Mouse (Mus musculus): ENCODE results near the gene Phyh. TPM values are rescaled to one million over a fixed set of nuclear protein-coding genes. Genes with fewer than 3 reads are reported as not detected.

Gene Phyh
- 102 and 112 TPM in 2 replicates for polyA plus RNA-seq (2015; fragmentation: Nextera tagmentation; extraction: Ambion mirVana)

DNA sequence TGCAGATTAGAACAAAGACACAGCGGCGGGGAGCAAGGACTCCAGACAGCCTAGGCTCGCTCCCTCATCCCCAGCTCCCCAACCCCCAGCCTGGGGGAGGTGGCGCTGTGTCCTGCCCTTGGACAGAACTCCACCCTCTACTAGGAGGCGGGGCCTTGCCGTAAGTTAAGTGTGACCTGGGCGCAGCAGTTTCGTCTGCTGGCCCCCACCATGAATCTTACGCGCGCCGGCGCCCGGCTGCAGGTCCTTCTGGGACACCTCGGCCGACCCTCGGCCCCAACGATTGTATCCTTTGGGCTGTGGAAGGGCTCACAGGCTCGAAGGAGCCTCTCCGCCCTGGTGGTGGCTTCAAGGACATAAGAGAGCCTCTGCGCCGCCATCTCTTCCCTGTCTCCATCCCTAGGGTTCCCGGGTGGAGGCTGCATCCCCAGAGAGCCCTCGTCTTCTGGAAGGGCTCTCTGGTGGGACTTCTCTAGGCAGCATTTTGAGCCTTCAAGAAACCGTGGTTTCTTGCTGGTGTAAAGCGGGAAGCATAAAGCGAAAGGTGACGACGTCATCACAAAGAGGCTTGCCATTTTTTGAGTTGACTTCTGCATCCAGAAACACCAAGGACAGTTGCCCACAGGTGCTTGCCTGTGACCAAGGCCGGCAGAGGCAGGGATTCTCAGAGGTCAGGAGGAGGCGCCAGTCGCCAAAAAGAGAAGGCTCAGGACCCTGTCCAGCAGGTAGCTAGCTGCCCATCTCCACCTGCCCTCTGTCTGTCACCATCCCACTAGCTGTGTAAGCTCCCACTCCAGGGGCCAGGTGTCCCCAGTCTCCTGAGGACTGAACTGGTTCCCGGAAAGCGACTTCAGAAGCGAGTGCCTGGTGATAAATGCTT lies at the start of gene Phyh:
Phyh (plus strand) TSS at position 160 of the 880 bp plus-strand sequence.
- ATAC-seq = peak; percentile 94
- no peaks in the 10 kb centered on the region for H3K27me3 ChIP-seq (replicated peaks; ENCODE audit: control insufficient read depth, insufficient read depth, low read length)
- H3K9ac ChIP-seq (ENCODE audit: low read depth, low read length) = peak within 1 kb of the TSS; percentile 92
- peak within 1 kb of the TSS; percentile 80 for H3K4me3 ChIP-seq (ENCODE audit: low read length)
- H3K4me1 ChIP-seq (ENCODE audit: control insufficient read depth, insufficient read depth, low read length) = peaks cover 9% of the 10 kb centered on the region; the same call in 1 of the 2 replicates
- peak within 1 kb of the TSS; percentile 91 for H3K4me2 ChIP-seq (ENCODE audit: low read depth, low read length)
- peak within 1 kb of the TSS; percentile 82 for H3K27ac ChIP-seq (ENCODE audit: low read length)
- 9% methylated on average over 35 of the region's 35 CpGs for WGBS
- H3K9me3 ChIP-seq (ENCODE audit: control insufficient read depth, low read length) = no peaks in the 10 kb centered on the region
- no peaks in the 10 kb centered on the region for H3K36me3 ChIP-seq (ENCODE audit: control insufficient read depth, insufficient read depth, low read length)

DNA sequence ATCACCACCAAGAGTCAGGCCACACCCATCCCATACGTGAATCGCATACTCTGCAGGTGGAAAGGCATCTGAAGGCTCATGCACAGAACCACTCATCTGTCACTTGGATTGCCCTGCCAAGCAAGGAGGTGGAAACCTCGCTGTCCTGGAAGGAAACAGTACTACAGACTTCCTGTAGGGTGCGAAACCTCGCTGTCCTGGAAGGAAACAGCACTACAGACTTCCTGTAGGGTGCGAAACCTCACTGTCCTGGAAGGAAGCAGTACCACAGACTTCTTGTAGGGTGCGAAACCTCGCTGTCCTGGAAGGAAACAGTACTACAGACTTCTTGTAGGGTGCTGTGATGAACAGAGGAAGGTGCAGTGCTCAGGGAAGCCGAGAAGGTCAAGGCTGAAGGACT lies 46.1 kb upstream of the Phyh start:
- WGBS = 75% methylated on average over 9 of the region's 9 CpGs
- no peak overlapping the region for H3K27ac ChIP-seq (ENCODE audit: low read length)
- no peaks in the 10 kb centered on the region; the same call in 1 of the 2 replicates for H3K4me1 ChIP-seq (ENCODE audit: control insufficient read depth, insufficient read depth, low read length)
- H3K27me3 ChIP-seq (replicated peaks; ENCODE audit: control insufficient read depth, insufficient read depth, low read length) = no peaks in the 10 kb centered on the region
- H3K36me3 ChIP-seq (ENCODE audit: control insufficient read depth, insufficient read depth, low read length) = no peaks in the 10 kb centered on the region
- H3K4me2 ChIP-seq (ENCODE audit: low read depth, low read length) = no peak overlapping the region
- H3K4me3 ChIP-seq (ENCODE audit: low read length) = no peak overlapping the region
- no peak for ATAC-seq
- no peak overlapping the region for H3K9ac ChIP-seq (ENCODE audit: low read depth, low read length)
- H3K9me3 ChIP-seq (ENCODE audit: control insufficient read depth, low read length) = no peaks in the 10 kb centered on the region

GRCm38 (mm10) chr2:4873331-4873730 lies 45.5 kb upstream of the Phyh start:
- Histone ChIP-seq H3K27ac (ENCODE audit: low read length) (no peak overlapping the region), H3K27me3 (replicated peaks; ENCODE audit: control insufficient read depth, insufficient read depth, low read length) (no peaks in the 10 kb centered on the region), H3K4me1 (ENCODE audit: control insufficient read depth, insufficient read depth, low read length) (no peaks in the 10 kb centered on the region; the same call in 1 of the 2 replicates), H3K9me3 (ENCODE audit: control insufficient read depth, low read length) (no peaks in the 10 kb centered on the region), H3K4me2 (ENCODE audit: low read depth, low read length) (no peak overlapping the region), H3K4me3 (ENCODE audit: low read length) (no peak overlapping the region), H3K9ac (ENCODE audit: low read depth, low read length) (no peak overlapping the region), H3K36me3 (ENCODE audit: control insufficient read depth, insufficient read depth, low read length) (no peaks in the 10 kb centered on the region)
- ATAC-seq = no peak
- 31% methylated on average over 6 of the region's 6 CpGs for WGBS

DNA sequence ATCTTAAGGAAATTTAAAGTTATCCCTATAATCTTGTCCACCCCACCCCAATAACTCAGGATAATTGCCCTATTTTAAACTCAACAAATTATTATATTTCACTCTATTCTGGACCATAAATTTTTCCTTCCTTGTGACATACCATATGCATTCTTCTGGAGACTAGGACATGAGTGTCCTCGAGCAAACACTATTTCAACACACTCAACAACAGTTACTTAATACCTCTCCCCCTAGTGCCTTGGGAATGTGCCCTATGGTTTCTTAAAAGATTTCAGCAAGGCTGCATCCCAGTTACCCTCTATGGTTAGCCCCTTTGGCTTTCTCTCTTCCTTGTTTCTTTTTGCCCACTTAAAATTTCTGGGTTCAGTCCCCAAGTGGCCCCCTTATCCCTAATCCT lies 43.7 kb upstream of the Phyh start:
- Histone ChIP-seq H3K36me3 (ENCODE audit: control insufficient read depth, insufficient read depth, low read length) (no peaks in the 10 kb centered on the region), H3K4me1 (ENCODE audit: control insufficient read depth, insufficient read depth, low read length) (no peaks in the 10 kb centered on the region; the same call in 1 of the 2 replicates), H3K4me2 (ENCODE audit: low read depth, low read length) (no peak overlapping the region), H3K27ac (ENCODE audit: low read length) (no peak overlapping the region), H3K27me3 (replicated peaks; ENCODE audit: control insufficient read depth, insufficient read depth, low read length) (no peaks in the 10 kb centered on the region), H3K9me3 (ENCODE audit: control insufficient read depth, low read length) (no peaks in the 10 kb centered on the region), H3K9ac (ENCODE audit: low read depth, low read length) (no peak overlapping the region), H3K4me3 (ENCODE audit: low read length) (no peak overlapping the region)
- 44% methylated on average over 1 of the region's 1 CpGs for WGBS
- ATAC-seq = no peak

DNA sequence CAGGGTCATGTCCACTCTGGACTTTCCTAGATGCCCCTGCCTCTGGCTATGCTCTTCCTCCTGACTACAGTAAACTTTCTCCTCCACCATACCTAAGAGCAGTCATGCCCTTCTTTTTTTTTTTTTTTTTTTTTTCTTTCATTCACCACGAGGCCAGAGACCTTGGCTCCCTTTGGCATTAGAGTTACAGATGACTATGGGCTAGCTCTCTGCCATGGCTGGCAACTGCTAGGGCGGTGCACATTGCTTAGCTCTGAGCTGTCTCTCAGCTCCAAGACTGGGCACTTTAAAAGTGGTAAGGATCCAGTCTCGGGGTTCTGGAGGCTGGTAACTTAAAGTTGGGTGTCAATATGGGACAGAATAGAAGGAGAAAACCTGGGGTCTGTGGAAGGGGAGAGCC lies 42.7 kb upstream of the Phyh start:
- 63% methylated on average over 3 of the region's 3 CpGs for WGBS
- no peaks in the 10 kb centered on the region for H3K36me3 ChIP-seq (ENCODE audit: control insufficient read depth, insufficient read depth, low read length)
- no peaks in the 10 kb centered on the region for H3K9me3 ChIP-seq (ENCODE audit: control insufficient read depth, low read length)
- no peaks in the 10 kb centered on the region for H3K27me3 ChIP-seq (replicated peaks; ENCODE audit: control insufficient read depth, insufficient read depth, low read length)
- no peak overlapping the region for H3K4me3 ChIP-seq (ENCODE audit: low read length)
- no peak overlapping the region for H3K27ac ChIP-seq (ENCODE audit: low read length)
- ATAC-seq = no peak
- H3K4me1 ChIP-seq (ENCODE audit: control insufficient read depth, insufficient read depth, low read length) = no peaks in the 10 kb centered on the region; the same call in 1 of the 2 replicates
- no peak overlapping the region for H3K9ac ChIP-seq (ENCODE audit: low read depth, low read length)
- no peak overlapping the region for H3K4me2 ChIP-seq (ENCODE audit: low read depth, low read length)

GRCm38 (mm10) chr2:4880737-4881349 lies 38.0 kb upstream of the Phyh start:
- Histone ChIP-seq H3K4me1 (ENCODE audit: control insufficient read depth, insufficient read depth, low read length) (peaks cover 9% of the 10 kb centered on the region), H3K9ac (ENCODE audit: low read depth, low read length) (peak overlapping the region; percentile 99), H3K36me3 (ENCODE audit: control insufficient read depth, insufficient read depth, low read length) (no peaks in the 10 kb centered on the region; the same call in 1 of the 2 replicates), H3K9me3 (ENCODE audit: control insufficient read depth, low read length) (no peaks in the 10 kb centered on the region), H3K4me2 (ENCODE audit: low read depth, low read length) (peak overlapping the region; percentile 77), H3K27me3 (replicated peaks; ENCODE audit: control insufficient read depth, insufficient read depth, low read length) (no peaks in the 10 kb centered on the region), H3K4me3 (ENCODE audit: low read length) (peak overlapping the region; percentile 80), H3K27ac (ENCODE audit: low read length) (peak overlapping the region; percentile 99)
- WGBS = 3% methylated on average over 20 of the region's 20 CpGs
- peak; percentile 45 for ATAC-seq

DNA sequence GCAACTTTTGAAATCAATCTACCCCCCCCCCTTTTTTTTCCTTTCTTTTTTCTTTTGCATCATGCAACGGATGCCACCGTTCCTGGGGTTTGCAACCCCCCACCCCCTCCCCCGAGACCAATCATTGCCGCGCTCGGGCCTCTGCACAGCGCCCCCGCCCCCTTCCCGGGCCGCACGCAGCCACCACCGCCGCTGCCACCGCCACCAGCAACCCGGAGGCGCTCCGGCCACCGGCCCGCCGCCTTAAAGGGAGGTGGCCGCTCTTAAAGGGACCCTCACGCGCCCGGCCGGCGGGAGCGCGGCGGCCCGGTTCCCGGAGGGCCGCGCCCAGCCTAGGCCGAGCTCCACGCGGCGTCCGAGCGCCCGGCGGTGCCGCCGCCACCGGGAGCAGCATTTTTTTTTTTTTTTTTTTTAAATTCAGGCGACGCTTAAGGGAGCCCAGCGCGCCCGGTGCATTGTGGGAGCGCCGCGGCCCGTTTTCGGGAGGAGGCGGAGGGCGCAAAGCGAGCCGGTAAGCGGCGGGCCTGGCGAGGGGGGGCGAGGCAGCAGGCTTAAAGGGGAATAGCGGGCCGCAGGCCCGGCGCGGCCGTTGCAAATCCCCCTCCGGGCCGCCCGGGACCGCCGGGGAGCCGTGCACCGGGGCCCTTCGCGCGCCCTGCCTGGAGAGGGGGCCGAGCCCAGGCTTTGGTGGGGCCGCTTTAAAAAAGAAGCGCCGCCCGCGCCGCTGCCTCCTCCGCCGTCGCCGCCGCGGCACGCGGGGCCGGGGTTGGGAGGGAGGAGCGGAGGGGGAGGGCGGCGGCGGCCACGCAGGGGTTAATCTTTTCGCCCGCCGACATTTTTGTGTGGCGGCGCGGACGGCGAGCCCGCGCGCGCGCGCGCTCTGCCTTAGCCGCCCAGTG lies 37.2 kb upstream of the Phyh start, which contains the start of gene Sephs1:
Sephs1 (plus strand) TSS at position 215 of the 899 bp plus-strand sequence.
- Histone ChIP-seq H3K36me3 (ENCODE audit: control insufficient read depth, insufficient read depth, low read length) (peaks cover 3% of the 10 kb centered on the region; the same call in 1 of the 2 replicates), H3K4me3 (ENCODE audit: low read length) (peak within 1 kb of the TSS; percentile 80), H3K27me3 (replicated peaks; ENCODE audit: control insufficient read depth, insufficient read depth, low read length) (no peaks in the 10 kb centered on the region), H3K27ac (ENCODE audit: low read length) (peak within 1 kb of the TSS; percentile 99), H3K9me3 (ENCODE audit: control insufficient read depth, low read length) (no peaks in the 10 kb centered on the region), H3K4me2 (ENCODE audit: low read depth, low read length) (peak within 1 kb of the TSS; percentile 77), H3K9ac (ENCODE audit: low read depth, low read length) (peak within 1 kb of the TSS; percentile 99), H3K4me1 (ENCODE audit: control insufficient read depth, insufficient read depth, low read length) (peaks cover 9% of the 10 kb centered on the region)
- under 1% methylated on average over 95 of the region's 115 CpGs for WGBS
- peak; percentile 80 for ATAC-seq

DNA sequence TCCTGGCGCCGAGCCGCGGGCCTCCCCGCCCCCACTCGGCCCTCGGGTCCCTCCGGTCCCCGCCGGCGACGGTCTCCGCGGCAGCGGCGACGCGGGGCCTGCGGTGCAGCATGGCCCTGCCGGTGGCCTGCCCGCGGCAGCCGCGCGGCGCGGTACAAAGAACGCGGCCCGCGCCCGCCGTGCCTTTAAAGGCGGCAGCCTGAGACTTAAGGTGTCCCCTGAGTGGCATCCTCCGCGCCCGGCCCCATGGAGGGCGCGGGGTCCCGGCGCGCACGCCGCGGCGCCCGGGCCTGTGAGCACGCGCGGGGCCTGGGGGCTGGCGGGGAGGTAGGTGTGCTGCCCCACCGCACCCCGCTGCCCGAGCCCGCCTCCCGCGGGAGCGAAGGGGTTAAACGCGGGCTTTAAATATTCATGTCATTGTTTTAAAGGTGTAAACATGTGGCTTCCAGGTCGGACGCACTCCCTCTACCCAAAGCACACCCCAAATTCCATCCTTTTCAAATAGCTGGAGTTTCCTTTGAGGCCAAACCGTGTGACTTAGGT lies 36.5 kb upstream of the Phyh start:
- Histone ChIP-seq H3K4me1 (ENCODE audit: control insufficient read depth, insufficient read depth, low read length) (peaks cover 9% of the 10 kb centered on the region), H3K27me3 (replicated peaks; ENCODE audit: control insufficient read depth, insufficient read depth, low read length) (no peaks in the 10 kb centered on the region), H3K27ac (ENCODE audit: low read length) (peak overlapping the region; percentile 99), H3K9ac (ENCODE audit: low read depth, low read length) (peak overlapping the region; percentile 99), H3K4me3 (ENCODE audit: low read length) (peak overlapping the region; percentile 80), H3K4me2 (ENCODE audit: low read depth, low read length) (peak overlapping the region; percentile 65), H3K36me3 (ENCODE audit: control insufficient read depth, insufficient read depth, low read length) (peaks cover 3% of the 10 kb centered on the region; the same call in 1 of the 2 replicates), H3K9me3 (ENCODE audit: control insufficient read depth, low read length) (no peaks in the 10 kb centered on the region)
- under 1% methylated on average over 57 of the region's 63 CpGs for WGBS
- peak; percentile 59 for ATAC-seq

All from intestine, embryonic 16.5 days (tissue).